Mouse (Mus musculus): Measurements from ENCODE around the gene Copg2.

GRCm38 (mm10) chr6:30915473-30915872 lies 18.9 kb upstream of the Copg2 start, which contains the start of gene Tsga13:
- no peak for TF ChIP-seq CTCF (conservative IDR thresholded peaks at IDR 0.05; ENCODE audit: low read length)
- TF ChIP-seq NANOG (IDR thresholded peaks at IDR 0.05; ENCODE audit: borderline replicate concordance, low read length), result no peak
- no peak for TF ChIP-seq POU5F1 (IDR thresholded peaks at IDR 0.05; ENCODE audit: borderline replicate concordance, low read length)

Measured in E14TG2a.4 (cell line).